Mouse (Mus musculus): ENCODE results near the gene Srpx. TPM values are rescaled to one million over a fixed set of nuclear protein-coding genes. Genes with fewer than 3 reads are reported as not detected.

Gene Srpx
- polyA plus RNA-seq (2012; rRNA removed), result 18.5 and 20.3 TPM in 2 replicates

DNA sequence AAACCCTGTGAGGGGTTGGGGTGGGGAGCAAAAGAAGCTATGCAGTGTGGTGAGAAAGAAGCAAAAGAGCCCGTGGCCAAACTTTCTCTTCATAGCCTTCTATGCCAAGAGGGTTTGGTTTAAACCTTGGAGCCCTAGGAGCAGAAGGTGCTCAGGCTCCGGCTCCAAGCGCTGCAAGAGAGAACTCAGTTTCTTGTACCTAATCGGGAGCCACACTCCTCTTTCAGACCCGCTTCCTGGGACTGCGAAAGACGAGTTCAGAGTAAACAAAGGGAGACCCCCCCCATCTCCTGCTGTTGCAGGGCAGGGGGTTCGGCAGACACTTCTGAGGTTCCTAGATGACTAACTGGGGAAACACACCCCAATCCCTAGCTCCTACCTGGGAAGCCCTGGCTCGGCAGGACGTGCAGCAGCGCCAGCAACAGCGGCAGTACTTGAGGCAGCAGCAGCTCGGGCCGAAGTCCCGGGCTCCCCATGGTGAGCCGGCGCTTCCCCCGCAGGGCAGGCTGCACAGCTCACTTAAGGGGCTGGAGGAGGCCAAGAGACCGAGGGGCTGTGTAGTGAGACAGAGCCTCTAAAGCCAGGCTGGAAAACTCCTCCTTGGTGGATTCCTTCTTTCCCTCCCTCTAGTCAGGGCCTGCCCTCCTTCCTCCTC lies at the start of gene Srpx:
Gene Srpx (minus strand): TSS at position 645 of the 655 bp plus-strand sequence.

Other genes starting within 250 kb of the Srpx start
- 0.10 and 0.12 TPM in 2 replicates for gene Sytl5, start 232.1 kb downstream of the Srpx start, polyA plus RNA-seq (2012; rRNA removed)
- 0.53 and 0.86 TPM in 2 replicates for gene Rpgr, start 99.2 kb upstream of the Srpx start, polyA plus RNA-seq (2012; rRNA removed)
- gene Otc, start 134.6 kb upstream of the Srpx start, polyA plus RNA-seq (2012; rRNA removed), result 1.1 and 1.9 TPM in 2 replicates